Mouse (Mus musculus) heart, postnatal 4 days (tissue): ENCODE data around the gene Csf2rb. TPM values are rescaled to one million over a fixed set of nuclear protein-coding genes. Genes with fewer than 3 reads are reported as not detected.

Source experiments
- DNase-seq: peaks from one replicate; pipeline ENCODE4 v3.0.0; 2021
- microRNA-seq, 2 experiments: library from miRNA; unstranded; fragments of <30 nt; microRNA quantifications; one replicate each; pipeline ENCODE4 v1.2.0; 2021 to 2022
- total RNA-seq, 2 experiments: library from RNA; stranded (reverse); gene quantifications; 2 replicates each; pipeline ENCODE4 v1.2.3; 2021

Csf2rb gene
- total RNA-seq, 2 experiments from 2014 or later: 1.6 to 2.0 TPM

- no peak for DNase-seq
Observed at GRCm38 (mm10) chr15:78378556-78378955, 53.0 kb downstream of the Csf2rb start.

GRCm38 (mm10) chr15:78380208-78380607 is 54.7 kb downstream of the Csf2rb start:
- DNase-seq: no peak

- DNase-seq: no peak
Observed at GRCm38 (mm10) chr15:78380741-78381140, 55.2 kb downstream of the Csf2rb start.

GRCm38 (mm10) chr15:78382115-78382514 is 56.6 kb downstream of the Csf2rb start:
- DNase-seq: no peak

- peak; percentile 47 for DNase-seq
Observed at GRCm38 (mm10) chr15:78383450-78384219, 58.1 kb downstream of the Csf2rb start.

GRCm38 (mm10) chr15:78384220-78385116 is 58.9 kb downstream of the Csf2rb start:
- DNase-seq: no peak

- no peak for DNase-seq
Observed at GRCm38 (mm10) chr15:78385564-78385963, 60.0 kb downstream of the Csf2rb start.

GRCm38 (mm10) chr15:78390855-78391254 is 65.3 kb downstream of the Csf2rb start:
- DNase-seq: no peak

- no peak for DNase-seq
Observed at GRCm38 (mm10) chr15:78395478-78395962, 70.0 kb downstream of the Csf2rb start, which contains the start of gene Tex33. Tex33 (minus strand) TSS chr15:78395912.

- DNase-seq: no peak
Observed at GRCm38 (mm10) chr15:78401345-78401744, 75.8 kb downstream of the Csf2rb start.

GRCm38 (mm10) chr15:78401921-78402320 is 76.4 kb downstream of the Csf2rb start:
- peak; percentile 88 for DNase-seq

GRCm38 (mm10) chr15:78402423-78402822 is 76.9 kb downstream of the Csf2rb start:
- peak; percentile 54 for DNase-seq

- DNase-seq: no peak
Observed at GRCm38 (mm10) chr15:78403301-78403741, 77.8 kb downstream of the Csf2rb start.

Small RNA genes lying within 50 kb of the gene (microRNA-seq; reads per million reads assigned to microRNA genes)
- gene Mir7676-1: 0 reads per million in 2 experiments
- 0 reads per million in 2 experiments for gene Mir7676-2

Other genes starting within 250 kb of the Csf2rb start
- not detected for gene Cacng2, start 205.7 kb upstream of the Csf2rb start, total RNA-seq
- gene Ift27, start 151.6 kb upstream of the Csf2rb start, total RNA-seq: 10 to 100 TPM; 16.5 to 18.6 TPM
- gene Pvalb, start 119.4 kb upstream of the Csf2rb start, total RNA-seq: under 1 TPM; 0.76 to 0.95 TPM
- 1 to 10 TPM; 1.9 to 2.1 TPM for gene Ncf4, start 81.0 kb upstream of the Csf2rb start, total RNA-seq
- gene Csf2rb2, start 20.0 kb upstream of the Csf2rb start, total RNA-seq: 1 to 10 TPM; 1.1 to 1.2 TPM
- gene Tex33, start 70.2 kb downstream of the Csf2rb start, total RNA-seq: not detected
- 10 to 100 TPM; 16.9 to 20.1 TPM for gene Tst, start 80.2 kb downstream of the Csf2rb start, total RNA-seq
- 10 to 100 TPM; 21.9 to 24.9 TPM for gene Mpst, start 80.7 kb downstream of the Csf2rb start, total RNA-seq
- 10 to 100 TPM; 72.0 to 74.8 TPM for gene Kctd17, start 102.8 kb downstream of the Csf2rb start, total RNA-seq
- gene Tmprss6, start 142.9 kb downstream of the Csf2rb start, total RNA-seq: not detected
- under 1 TPM; 0.27 to 0.41 TPM for gene Il2rb, start 169.5 kb downstream of the Csf2rb start, total RNA-seq
- 10 to 100 TPM; 63.6 to 64.5 TPM for gene C1qtnf6, start 205.7 kb downstream of the Csf2rb start, total RNA-seq
- gene Sstr3, start 218.9 kb downstream of the Csf2rb start, total RNA-seq: under 1 TPM; 0.07 TPM
- gene Rac2, start 247.0 kb downstream of the Csf2rb start, total RNA-seq: 1 to 10 TPM; 2.1 to 2.6 TPM